Mouse (Mus musculus): ENCODE measurements around the gene Grrp1.

Grrp1 gene

GRCm38 (mm10) chr4:134245148-134245843 lies 8.6 kb downstream of the Grrp1 start, which contains the start of gene Zfp593:
TSS of gene Zfp593 (minus strand) at chr4:134245592.
- DNase-seq (ENCODE audit: low spot score in 2 of 2): peak; percentile 96 to 97

- DNase-seq (ENCODE audit: low spot score in 2 of 2): no peak
These were observed 10.2 kb downstream of the Grrp1 start, which contains the start of gene E130218I03Rik for GRCm38 (mm10) chr4:134243516-134244250. TSS of gene E130218I03Rik (plus strand) at chr4:134243662.

- DNase-seq (ENCODE audit: low spot score in 2 of 2): no peak
These were observed 15.2 kb downstream of the Grrp1 start for GRCm38 (mm10) chr4:134238686-134239085.

GRCm38 (mm10) chr4:134238279-134238651 lies 15.6 kb downstream of the Grrp1 start, which contains the start of gene Cnksr1:
TSS of gene Cnksr1 (minus strand) at chr4:134238399.
- peak; percentile 56 to 65 for DNase-seq (ENCODE audit: low spot score in 2 of 2)

- DNase-seq (ENCODE audit: low spot score in 2 of 2): no peak
These were observed 16.2 kb downstream of the Grrp1 start for GRCm38 (mm10) chr4:134237582-134238278.

- no peak for DNase-seq (ENCODE audit: low spot score in 2 of 2)
These were observed 19.0 kb downstream of the Grrp1 start for GRCm38 (mm10) chr4:134234876-134235275.

GRCm38 (mm10) chr4:134230431-134230830 lies 23.5 kb downstream of the Grrp1 start:
- no peak for DNase-seq (ENCODE audit: low spot score in 2 of 2)

- no peak for DNase-seq (ENCODE audit: low spot score in 2 of 2)
These were observed 26.7 kb downstream of the Grrp1 start, which contains the start of gene Catsper4 for GRCm38 (mm10) chr4:134227194-134227593. TSS of gene Catsper4 (minus strand) at chr4:134227383.

GRCm38 (mm10) chr4:134222793-134223600 lies 30.9 kb downstream of the Grrp1 start:
- no peak for DNase-seq (ENCODE audit: low spot score in 2 of 2)

- no peak for DNase-seq (ENCODE audit: low spot score in 2 of 2)
These were observed 47.3 kb downstream of the Grrp1 start for GRCm38 (mm10) chr4:134206488-134207053.

- DNase-seq (ENCODE audit: low spot score in 2 of 2): no peak
These were observed 50.5 kb downstream of the Grrp1 start for GRCm38 (mm10) chr4:134203340-134203896.

- no peak for DNase-seq (ENCODE audit: low spot score in 2 of 2)
These were observed 51.0 kb downstream of the Grrp1 start, which contains the start of gene Gm7534 for GRCm38 (mm10) chr4:134202904-134203303. TSS of gene Gm7534 (minus strand) at chr4:134203004.
